Mouse (Mus musculus) testis, adult 10 weeks (tissue): ENCODE measurements around the gene Olfr800. TPM values are rescaled to one million over a fixed set of nuclear protein-coding genes. Genes with fewer than 3 reads are reported as not detected.

ENCODE experiments used
- polyA plus RNA-seq: library from polyadenylated mRNA; stranded (reverse); fragments of 350-450 nt; fragmentation: Illumina TruSeq; extraction: RNeasy Lipid Tissue Mini Kit (QIAGEN cat#74804); gene quantifications from one replicate; pipeline ENCODE4 v1.2.3, GENCODE M21; 2014; ENCODE audit warnings: low read depth, low replicate concordance

Gene Olfr800
- not detected for polyA plus RNA-seq

DNA sequence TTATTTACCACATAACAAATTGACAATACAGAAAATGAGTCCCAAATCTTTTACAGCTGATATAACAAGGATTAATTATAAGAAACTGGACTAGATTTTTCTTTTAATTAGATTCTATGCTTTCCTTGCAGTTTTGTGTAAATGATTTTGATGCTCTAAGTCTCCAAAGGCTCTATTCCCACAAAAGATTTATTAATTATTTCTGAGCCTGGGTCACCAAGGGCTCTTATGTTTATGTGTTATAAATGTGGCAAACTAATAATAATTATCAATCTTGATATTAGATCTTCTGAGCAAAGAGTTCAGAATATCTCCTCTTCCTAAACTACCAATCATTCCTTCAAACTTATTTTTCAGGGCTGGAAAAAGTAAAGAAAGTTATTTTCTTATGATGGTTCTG, at the start of gene Olfr800:
Olfr800 (plus strand) TSS at position 301 of the 400 bp plus-strand sequence.

DNA sequence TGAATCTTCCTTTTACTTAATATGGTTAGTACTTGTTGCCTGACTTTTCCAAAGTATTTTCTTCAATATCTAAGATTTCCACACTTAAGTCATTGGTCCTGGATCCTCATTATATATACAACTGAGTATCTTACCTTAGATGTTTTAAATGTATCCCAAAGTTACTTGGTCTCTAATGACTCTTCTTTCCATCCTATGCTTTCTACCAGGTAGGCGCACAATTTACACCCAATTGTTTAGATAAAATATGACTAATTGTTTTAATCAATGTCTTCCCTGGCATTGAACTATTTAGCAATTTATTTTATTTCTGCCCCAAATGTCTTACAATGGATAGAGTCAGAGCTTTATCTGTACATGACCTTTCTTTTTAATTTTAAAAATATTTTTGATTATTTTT, 45.0 kb upstream of the Olfr800 start, which contains the start of gene Olfr796:
Olfr796 (minus strand) TSS at position 101 of the 400 bp plus-strand sequence.

DNA sequence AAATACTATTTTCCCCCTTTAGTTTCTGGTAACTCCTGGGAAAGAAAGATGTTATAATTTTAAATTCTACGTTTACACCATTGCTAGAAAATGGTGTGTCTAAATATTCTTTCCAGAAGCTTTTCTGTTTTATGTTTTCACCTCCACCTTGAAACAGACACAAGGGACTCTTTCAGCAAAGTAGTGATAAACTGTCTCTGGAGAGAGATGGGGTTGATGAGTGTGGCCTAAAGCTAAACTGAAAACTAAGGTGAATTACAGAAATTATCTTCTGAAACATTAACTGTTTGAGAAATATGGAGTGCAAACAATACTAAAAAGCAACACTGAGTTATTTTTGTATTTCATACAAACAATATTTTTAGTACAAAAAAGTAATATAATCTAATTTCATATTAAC, 29.7 kb upstream of the Olfr800 start, which contains the start of gene Olfr798:
Olfr798 (minus strand) TSS at position 101 of the 400 bp plus-strand sequence.

DNA sequence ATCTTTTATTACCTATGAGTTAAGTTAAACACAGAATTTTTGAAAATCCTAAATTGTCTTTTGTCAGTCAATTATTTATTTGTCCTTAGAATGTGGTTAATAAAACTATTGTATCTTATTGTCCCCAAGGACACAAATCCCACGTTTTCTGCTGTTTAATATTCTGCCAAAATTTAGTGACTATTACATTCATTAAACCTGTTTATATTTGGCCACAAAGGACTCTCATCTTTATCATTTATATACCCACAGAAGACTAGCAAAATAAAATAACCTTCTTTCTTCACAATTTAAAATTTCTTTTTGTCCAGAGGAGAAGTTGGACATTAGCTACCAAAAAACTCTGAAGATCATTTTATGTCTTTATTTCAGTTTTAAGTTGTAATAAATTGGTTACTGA, 20.3 kb upstream of the Olfr800 start, which contains the start of gene Olfr799:
Olfr799 (plus strand) TSS at position 301 of the 400 bp plus-strand sequence.

DNA sequence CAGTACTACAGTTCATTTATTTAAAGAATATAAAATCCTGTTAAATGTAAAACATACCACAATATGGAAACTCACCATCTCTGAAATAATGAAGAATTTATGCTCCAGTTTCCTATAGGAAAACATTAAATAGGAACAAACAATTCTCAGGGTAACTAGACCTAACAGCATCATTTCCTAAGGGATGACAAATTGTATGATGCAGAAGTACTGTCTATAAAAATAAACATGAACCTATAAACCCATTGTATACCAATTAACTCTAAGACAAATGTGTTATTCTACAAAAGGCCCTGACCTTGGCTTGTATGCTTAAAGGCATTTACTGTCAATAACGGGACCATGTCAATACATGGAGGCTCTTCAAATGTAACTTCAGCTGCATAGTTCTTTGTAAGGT, 16.3 kb downstream of the Olfr800 start, which contains the start of gene Olfr801:
Olfr801 (minus strand) TSS at position 101 of the 400 bp plus-strand sequence.

DNA sequence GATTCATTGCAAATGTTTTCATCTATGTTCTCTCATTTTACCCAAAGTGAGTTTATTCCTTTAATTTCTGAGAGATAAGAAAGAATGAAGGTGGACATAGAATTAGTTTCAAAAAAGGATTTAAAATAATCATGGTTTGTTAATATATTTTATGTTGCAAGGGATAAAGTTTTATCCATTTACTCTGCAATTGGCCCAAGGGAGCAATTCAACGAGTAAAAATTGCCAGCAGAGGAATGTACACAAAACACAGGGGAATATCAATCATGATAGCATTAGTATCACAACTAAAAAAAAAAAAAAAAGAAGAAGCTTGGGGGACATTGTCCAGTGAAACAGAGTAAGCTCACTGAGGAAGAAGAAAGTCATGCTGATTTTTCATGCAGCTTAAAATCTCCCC, 30.6 kb downstream of the Olfr800 start, which contains the start of gene Olfr802:
Olfr802 (minus strand) TSS at position 101 of the 400 bp plus-strand sequence.

DNA sequence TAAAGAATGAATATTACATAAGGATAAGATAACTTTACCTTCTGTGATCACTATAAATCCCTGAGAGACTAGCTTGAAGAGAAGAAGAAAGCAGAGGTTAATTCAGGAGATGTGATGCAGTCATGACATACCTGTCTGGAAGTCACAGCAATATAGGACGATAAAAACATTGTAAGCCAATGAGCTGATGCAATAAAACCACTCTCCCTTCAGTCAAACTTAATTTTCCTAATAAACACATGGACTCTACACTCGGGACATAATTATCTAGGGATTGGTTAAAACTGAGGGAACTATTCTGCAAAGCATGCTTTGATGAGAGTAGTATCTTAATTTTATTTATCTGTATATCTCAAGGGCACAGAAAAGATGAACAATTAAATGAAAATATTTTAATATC, 36.7 kb downstream of the Olfr800 start, which contains the start of gene Olfr803:
Olfr803 (minus strand) TSS at position 101 of the 400 bp plus-strand sequence.

DNA sequence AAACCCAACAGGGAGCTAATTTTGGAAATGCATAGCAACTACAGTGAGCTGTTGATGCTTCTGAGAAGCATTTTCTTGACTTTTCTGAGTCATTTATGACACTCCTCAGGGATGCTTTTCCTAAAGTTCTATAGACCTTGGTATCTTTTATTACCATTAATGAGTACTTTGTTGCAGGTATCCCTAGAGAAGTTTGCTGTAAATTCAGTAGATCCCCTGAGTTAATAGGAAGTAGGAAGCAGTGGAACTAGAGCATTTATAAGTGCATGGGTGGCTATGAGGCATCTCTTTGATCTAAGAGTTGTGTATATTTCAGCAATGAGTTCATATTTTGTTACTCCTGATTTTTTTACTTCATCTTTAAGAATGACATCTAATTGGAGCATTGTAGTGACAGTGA, 45.4 kb downstream of the Olfr800 start, which contains the start of gene Olfr804:
Olfr804 (plus strand) TSS at position 301 of the 400 bp plus-strand sequence.

Other genes with a start within 250 kb of the Olfr800 start
- not detected for gene Olfr786, start 230.4 kb upstream of the Olfr800 start, polyA plus RNA-seq
- gene Olfr787, start 195.8 kb upstream of the Olfr800 start, polyA plus RNA-seq = 2.5 TPM
- 2.0 TPM for gene Olfr788, start 186.7 kb upstream of the Olfr800 start, polyA plus RNA-seq
- 0.25 TPM for gene Olfr789, start 172.9 kb upstream of the Olfr800 start, polyA plus RNA-seq
- 0.53 TPM for gene Olfr790, start 159.2 kb upstream of the Olfr800 start, polyA plus RNA-seq
- gene Olfr791, start 135.9 kb upstream of the Olfr800 start, polyA plus RNA-seq = not detected
- gene Olfr792, start 118.5 kb upstream of the Olfr800 start, polyA plus RNA-seq = 0.13 TPM
- gene Olfr794, start 90.0 kb upstream of the Olfr800 start, polyA plus RNA-seq = 0.08 TPM
- not detected for gene Olfr796, start 45.1 kb upstream of the Olfr800 start, polyA plus RNA-seq
- not detected for gene Olfr798, start 29.8 kb upstream of the Olfr800 start, polyA plus RNA-seq
- gene Olfr799, start 20.2 kb upstream of the Olfr800 start, polyA plus RNA-seq = not detected
- not detected for gene Olfr801, start 16.2 kb downstream of the Olfr800 start, polyA plus RNA-seq
- gene Olfr802, start 30.5 kb downstream of the Olfr800 start, polyA plus RNA-seq = not detected
- not detected for gene Olfr803, start 36.6 kb downstream of the Olfr800 start, polyA plus RNA-seq
- gene Olfr804, start 45.5 kb downstream of the Olfr800 start, polyA plus RNA-seq = not detected
- gene Olfr805, start 71.7 kb downstream of the Olfr800 start, polyA plus RNA-seq = not detected
- not detected for gene Olfr806, start 84.2 kb downstream of the Olfr800 start, polyA plus RNA-seq
- not detected for gene Olfr807, start 100.1 kb downstream of the Olfr800 start, polyA plus RNA-seq
- not detected for gene Olfr808, start 107.8 kb downstream of the Olfr800 start, polyA plus RNA-seq
- gene Olfr809, start 116.9 kb downstream of the Olfr800 start, polyA plus RNA-seq = not detected
- not detected for gene Olfr810, start 137.2 kb downstream of the Olfr800 start, polyA plus RNA-seq
- not detected for gene Olfr811, start 146.7 kb downstream of the Olfr800 start, polyA plus RNA-seq
- gene Olfr812, start 188.4 kb downstream of the Olfr800 start, polyA plus RNA-seq = not detected
- gene Olfr813, start 197.7 kb downstream of the Olfr800 start, polyA plus RNA-seq = not detected
- not detected for gene Olfr814, start 222.2 kb downstream of the Olfr800 start, polyA plus RNA-seq
- not detected for gene Olfr815, start 248.2 kb downstream of the Olfr800 start, polyA plus RNA-seq